8 mouse cellular contexts compared by ENCODE assay signal in the genomic region with DNA sequence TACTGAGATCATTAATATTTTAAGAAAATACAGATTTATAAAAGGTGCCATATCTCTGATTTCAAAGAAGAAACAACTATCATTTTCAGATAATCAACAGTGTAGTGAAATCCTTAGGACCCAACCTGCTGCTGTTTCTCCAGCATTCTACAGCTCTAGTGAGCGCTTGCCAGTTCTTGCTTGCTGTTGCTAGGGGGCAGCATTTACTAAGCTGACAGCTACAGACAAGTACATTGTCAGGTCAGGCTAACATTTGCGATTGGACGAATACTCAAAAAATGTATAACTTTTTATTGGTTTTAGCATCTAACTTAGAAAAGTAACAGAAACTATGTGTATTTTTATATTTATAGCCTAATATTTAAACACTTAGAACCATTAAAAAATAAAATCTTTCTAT.
DNase-seq lines count a peak whose midpoint lies in the region; ATAC-seq and TF ChIP-seq lines count a peak whose summit lies in the region.

No protein-coding gene starts in this region.

- DNase-seq in heart, adult 2 months: peak in 1 of 2 experiments; percentile 13
- no peak for DNase-seq in heart, postnatal 25 days (ENCODE audit: low spot score)
- peak; percentile 45 for DNase-seq in c-Kit-positive CD71-positive TER-119-negative erythroid progenitor cells, embryonic 14.5 days (ENCODE audit: low read depth)
- DNase-seq in hindbrain, postnatal 0 days (ENCODE audit: low spot score): peak; percentile 92
- DNase-seq in left cerebral cortex, adult 11 months (ENCODE audit: low spot score): peak; percentile 52
- DNase-seq in lung, postnatal 4 days: peak; percentile 46 to 65

- no peak overlapping the region for H3K27ac ChIP-seq in heart, adult 2 months
- no peak overlapping the region for H3K27ac ChIP-seq in forebrain, embryonic 16.5 days (ENCODE audit: low read length)
- no peak overlapping the region for H3K27ac ChIP-seq in hindbrain, postnatal 0 days
- no peak overlapping the region for H3K27ac ChIP-seq in small intestine, adult 2 months (ENCODE audit: insufficient read depth, low read depth, low read length)

- H3K4me2 ChIP-seq in forebrain, embryonic 16.5 days (ENCODE audit: low read length): no peak overlapping the region
- H3K4me2 ChIP-seq in hindbrain, postnatal 0 days (ENCODE audit: low read depth, low read length): no peak overlapping the region

- H3K27me3 ChIP-seq in heart, adult 2 months (ENCODE audit: control insufficient read depth, insufficient read depth, low read length): no peaks in the 10 kb centered on the region
- H3K27me3 ChIP-seq in forebrain, embryonic 16.5 days (replicated peaks; ENCODE audit: control insufficient read depth, insufficient read depth, low read length): no peaks in the 10 kb centered on the region
- H3K27me3 ChIP-seq in hindbrain, postnatal 0 days (ENCODE audit: insufficient read depth, low read length): no peaks in the 10 kb centered on the region
- H3K27me3 ChIP-seq in small intestine, adult 2 months (ENCODE audit: control insufficient read depth, insufficient read depth, low read length): no peaks in the 10 kb centered on the region

- H3K9me3 ChIP-seq in forebrain, embryonic 16.5 days (ENCODE audit: control insufficient read depth, low read length): no peaks in the 10 kb centered on the region
- H3K9me3 ChIP-seq in hindbrain, postnatal 0 days (ENCODE audit: low read length): no peaks in the 10 kb centered on the region

- 0 out of 2 replicates have a peak, but pooled peaks have one; percentile 27 for TF ChIP-seq EP300 in heart, adult 2 months (IDR thresholded peaks at IDR 0.05; ENCODE audit: insufficient read depth, low read depth, low read length)

- H3K4me1 ChIP-seq in heart, adult 2 months (ENCODE audit: control insufficient read depth, insufficient read depth, low read length): peaks cover 2% of the 10 kb centered on the region; the same call in 1 of the 2 replicates
- no peaks in the 10 kb centered on the region for H3K4me1 ChIP-seq in forebrain, embryonic 16.5 days (replicated peaks; ENCODE audit: control insufficient read depth, insufficient read depth, low read length)
- H3K4me1 ChIP-seq in hindbrain, postnatal 0 days (ENCODE audit: insufficient read depth, low read length): no peaks in the 10 kb centered on the region
- H3K4me1 ChIP-seq in small intestine, adult 2 months (ENCODE audit: control insufficient read depth, insufficient read depth, insufficient read length, low read length): no peaks in the 10 kb centered on the region

- H3K9ac ChIP-seq in heart, adult 2 months (ENCODE audit: low read depth, low read length): no peak overlapping the region
- no peak overlapping the region for H3K9ac ChIP-seq in forebrain, embryonic 16.5 days (replicated peaks; ENCODE audit: low read depth, low read length)
- no peak overlapping the region for H3K9ac ChIP-seq in hindbrain, postnatal 0 days (replicated peaks; ENCODE audit: low read length)

- peak; percentile 92 for TF ChIP-seq CTCF in heart, adult 2 months (IDR thresholded peaks at IDR 0.05)
- TF ChIP-seq CTCF in hindbrain, postnatal 0 days (IDR thresholded peaks at IDR 0.05; ENCODE audit: low read depth): peak; percentile 92
- TF ChIP-seq CTCF in small intestine, adult 2 months (IDR thresholded peaks at IDR 0.05; ENCODE audit: extremely low read depth, insufficient read length, insufficient replicate concordance, low read depth, low read length): peak; percentile 33; the same call in 1 of the 2 replicates

- WGBS in heart, adult 2 months: 22% methylated on average over 3 of the region's 3 CpGs
- 26% methylated on average over 3 of the region's 3 CpGs for WGBS in forebrain, embryonic 16.5 days
- 17% methylated on average over 3 of the region's 3 CpGs for WGBS in hindbrain, postnatal 0 days
- WGBS in small intestine, adult 2 months: 34% methylated on average over 3 of the region's 3 CpGs

- no peak for TF ChIP-seq POLR2A in heart, adult 2 months (IDR thresholded peaks at IDR 0.05; ENCODE audit: insufficient read depth, low read depth, low read length)
- TF ChIP-seq POLR2A in small intestine, adult 2 months (IDR thresholded peaks at IDR 0.05; ENCODE audit: low read depth, low read length): no peak

- no peak overlapping the region for H3K4me3 ChIP-seq in heart, adult 2 months
- H3K4me3 ChIP-seq in forebrain, embryonic 16.5 days (replicated peaks; ENCODE audit: low read length): no peak overlapping the region
- H3K4me3 ChIP-seq in hindbrain, postnatal 0 days (ENCODE audit: low read length): no peak overlapping the region
- H3K4me3 ChIP-seq in small intestine, adult 2 months (ENCODE audit: low read depth, low read length): no peak overlapping the region

- no peaks in the 10 kb centered on the region for H3K79me2 ChIP-seq in heart, adult 2 months (replicated peaks; ENCODE audit: control insufficient read depth, insufficient read depth, low read length)

- peak; percentile 95 for ATAC-seq in forebrain, embryonic 16.5 days
- peak; percentile 93 for ATAC-seq in hindbrain, postnatal 0 days

- no peaks in the 10 kb centered on the region for H3K36me3 ChIP-seq in heart, adult 2 months (ENCODE audit: control insufficient read depth, insufficient read depth, low read length)
- no peaks in the 10 kb centered on the region; the same call in 1 of the 2 replicates for H3K36me3 ChIP-seq in forebrain, embryonic 16.5 days (ENCODE audit: control insufficient read depth, insufficient read depth)
- H3K36me3 ChIP-seq in hindbrain, postnatal 0 days (ENCODE audit: insufficient read depth, low read length): no peaks in the 10 kb centered on the region
- peaks cover 11% of the 10 kb centered on the region for H3K36me3 ChIP-seq in small intestine, adult 2 months (ENCODE audit: control insufficient read depth, insufficient read depth, low read length)

- intact Hi-C loops in heart, adult 2 months (cut with DNase I): loop anchor here (1.0 to 5.0 kb wide), 2 partner anchors 345 to 525 kb away; a partner anchor contains a TSS
- intact Hi-C loops in heart, postnatal 25 days (cut with DNase I): loop anchor here (2.0 to 5.0 kb wide), 2 partner anchors 345 to 526 kb away; a partner anchor contains a TSS

Comparison
In these comparisons a context has a peak if more than half of its experiments do, and no peak if none do; other contexts are left out.
1. CTCF ChIP-seq: peak in every context shown above with its lines; median percentile 92 in heart, adult 2 months; 92 in hindbrain, postnatal 0 days; 33 in small intestine, adult 2 months.